In genomic region chr8:61247270-61248025, GRCm38 (mm10) we compare ENCODE assay signal across 7 mouse cellular contexts. TPM values are rescaled to one million over a fixed set of nuclear protein-coding genes. Genes with fewer than 3 reads are reported as not detected.
A peak's percentile ranks its signal among the peaks of the same experiment; 100 is the strongest.
DNase-seq lines count a peak whose midpoint lies in the region; ATAC-seq and TF ChIP-seq lines count a peak whose summit lies in the region.

No protein-coding gene starts in this region.

- 0 out of 2 replicates have a peak overlapping the region, but pooled peaks have one; percentile 33 for H3K27ac ChIP-seq in heart, embryonic 15.5 days
- no peak overlapping the region for H3K27ac ChIP-seq in cerebellum, adult 2 months (ENCODE audit: insufficient read depth, low read length)

- H3K9ac ChIP-seq in heart, embryonic 15.5 days = no peak overlapping the region

- H3K4me3 ChIP-seq in heart, embryonic 15.5 days = no peak overlapping the region
- H3K4me3 ChIP-seq in cerebellum, adult 2 months (replicated peaks; ENCODE audit: insufficient read depth, low read depth, low read length) = no peak overlapping the region

- H3K36me3 ChIP-seq in heart, embryonic 15.5 days = peaks cover 7% of the 10 kb centered on the region; the same call in 1 of the 2 replicates

- 0 out of 2 replicates have a peak, but pooled peaks have one; percentile 55 for ATAC-seq in heart, embryonic 15.5 days (replicated peaks; ENCODE audit: insufficient number of reproducible peaks, insufficient read depth, low FRiP score, low read depth)
- ATAC-seq in monocyte, adult 5-6 weeks (replicated peaks; ENCODE audit: insufficient number of reproducible peaks, low FRiP score, low TSS enrichment, poor library complexity, severe bottlenecking) = no peak

- no peak for TF ChIP-seq CTCF in cerebellum, adult 2 months (IDR thresholded peaks at IDR 0.05; ENCODE audit: borderline replicate concordance, insufficient read depth, low read depth, low read length)

- TF ChIP-seq POLR2A in cerebellum, adult 2 months (IDR thresholded peaks at IDR 0.05; ENCODE audit: borderline replicate concordance, insufficient read depth, low read length) = no peak

- H3K27me3 ChIP-seq in heart, embryonic 15.5 days = no peaks in the 10 kb centered on the region
- H3K27me3 ChIP-seq in cerebellum, adult 2 months (ENCODE audit: control insufficient read depth, insufficient read depth, low read length) = no peaks in the 10 kb centered on the region; the same call in 1 of the 2 replicates

- H3K4me2 ChIP-seq in heart, embryonic 15.5 days = no peak overlapping the region

- WGBS in heart, embryonic 15.5 days = 59% methylated on average over 13 of the region's 13 CpGs
- 62% methylated on average over 13 of the region's 13 CpGs for WGBS in cerebellum, adult 2 months

- peaks cover 19% of the 10 kb centered on the region for H3K4me1 ChIP-seq in heart, embryonic 15.5 days (replicated peaks)
- no peaks in the 10 kb centered on the region for H3K4me1 ChIP-seq in cerebellum, adult 2 months (ENCODE audit: control insufficient read depth, insufficient read depth, low read length)

- peak; percentile 47 for DNase-seq in R1 (ENCODE audit: low read depth, low spot score)
- DNase-seq in embryo, embryonic 11 days = peak; percentile 59
- peak; percentile 62 for DNase-seq in lung, postnatal 36 days
- no peak for DNase-seq in T-cell, adult 2 months (ENCODE audit: low spot score)
- no peak for DNase-seq in cerebellum, adult 2 months

- no peaks in the 10 kb centered on the region for H3K9me3 ChIP-seq in heart, embryonic 15.5 days (replicated peaks)

RNA-seq across cellular contexts. Expression of gene Sh3rf1, which starts 23.8 kb away (rescaled TPM):
- polyA plus RNA-seq in heart, embryonic 15.5 days (2015; fragmentation: Nextera tagmentation; extraction: Ambion mirVana) = 4.8 and 6.5 TPM in 2 replicates
- total RNA-seq in monocyte, adult 5-6 weeks (2017) = 0.57 to 2.6 TPM (median 2.1 TPM) in 3 replicates
- 4.7 and 5.5 TPM in 2 replicates for polyA plus RNA-seq in cerebellum, adult 2 months (2012; rRNA removed)

Comparison
In these comparisons a context has a peak if more than half of its experiments do, and no peak if none do; other contexts are left out.
1. DNase-seq: peak in R1 (single experiment), embryo, embryonic 11 days (single experiment) and lung, postnatal 36 days (single experiment); none in T-cell, adult 2 months (single experiment) and cerebellum, adult 2 months (0 of 2).